Mouse (Mus musculus) erythroblast, embryonic 14.5 days (primary cell): ENCODE results near the gene Phykpl.

ENCODE experiments used
- GATA1 ChIP-seq: IDR thresholded peaks from 2 replicates; pipeline ENCODE4 v1.6.1; 2012; ENCODE audit warnings: low read length, inconsistent platforms, mixed read lengths
- TAL1 ChIP-seq: IDR thresholded peaks from 3 replicates; pipeline ENCODE4 v1.6.1; 2012; ENCODE audit warnings: low read length, inconsistent platforms, mixed read lengths

GRCm38 (mm10) chr11:51640748-51641147 lies 56.2 kb downstream of the Phykpl start:
- TF ChIP-seq TAL1: no peak
- no peak for TF ChIP-seq GATA1
